Mouse (Mus musculus): ENCODE data around the gene Bace1.
"Not testable (repeated sequence)": the region's sequence is repeated elsewhere in the genome, so short reads cannot be mapped to it uniquely, and the experiment has no call there.

Gene Bace1

GRCm38 (mm10) chr9:45833461-45833860, 4.9 kb upstream of the Bace1 start:
- no peak for DNase-seq (ENCODE audit: low read depth, low spot score)

GRCm38 (mm10) chr9:45838069-45838433, 329 bp upstream of the Bace1 start:
- no peak for DNase-seq (ENCODE audit: low read depth, low spot score)

DNA sequence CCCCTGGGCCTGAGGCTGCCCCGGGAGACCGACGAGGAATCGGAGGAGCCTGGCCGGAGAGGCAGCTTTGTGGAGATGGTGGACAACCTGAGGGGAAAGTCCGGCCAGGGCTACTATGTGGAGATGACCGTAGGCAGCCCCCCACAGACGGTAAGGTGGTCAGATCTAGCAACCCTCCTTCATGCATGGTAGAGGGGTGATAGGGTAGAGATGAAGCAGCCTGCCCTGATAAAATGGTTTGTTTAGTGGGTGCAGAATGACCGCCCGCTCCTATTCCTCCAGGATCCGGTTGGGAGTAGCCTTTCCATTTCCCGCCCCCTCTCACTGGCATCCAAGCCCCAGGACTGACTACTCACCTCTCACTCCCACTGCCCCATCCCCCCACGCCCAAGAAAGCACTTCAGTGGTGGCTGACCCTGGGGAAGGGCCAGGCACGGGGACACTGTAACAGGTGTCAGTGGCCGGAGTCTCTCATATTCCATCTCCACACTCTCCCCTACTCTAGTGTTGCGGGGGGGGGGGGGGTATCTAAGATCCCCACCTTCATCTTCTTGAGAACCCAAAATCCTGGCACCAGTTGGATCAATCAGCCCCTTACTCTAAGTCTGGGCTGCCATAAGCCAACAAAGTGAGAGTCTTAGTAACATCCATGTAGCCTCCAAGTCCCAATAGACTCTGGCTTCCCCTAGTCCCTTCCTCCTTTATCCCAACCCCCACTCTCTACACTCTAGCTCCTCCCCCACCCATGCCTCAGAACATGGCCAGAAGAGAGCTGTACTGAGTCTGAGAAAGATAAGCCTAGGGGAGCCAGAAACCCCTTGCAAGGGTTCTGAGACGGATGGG, 980 bp downstream of the Bace1 start:
- no peak for DNase-seq (ENCODE audit: low read depth, low spot score)

GRCm38 (mm10) chr9:45839982-45840300, 1.6 kb downstream of the Bace1 start:
- no peak for DNase-seq (ENCODE audit: low read depth, low spot score)

- no peak for DNase-seq (ENCODE audit: low read depth, low spot score)
Observed at GRCm38 (mm10) chr9:45840331-45840730, 2.0 kb downstream of the Bace1 start.

DNA sequence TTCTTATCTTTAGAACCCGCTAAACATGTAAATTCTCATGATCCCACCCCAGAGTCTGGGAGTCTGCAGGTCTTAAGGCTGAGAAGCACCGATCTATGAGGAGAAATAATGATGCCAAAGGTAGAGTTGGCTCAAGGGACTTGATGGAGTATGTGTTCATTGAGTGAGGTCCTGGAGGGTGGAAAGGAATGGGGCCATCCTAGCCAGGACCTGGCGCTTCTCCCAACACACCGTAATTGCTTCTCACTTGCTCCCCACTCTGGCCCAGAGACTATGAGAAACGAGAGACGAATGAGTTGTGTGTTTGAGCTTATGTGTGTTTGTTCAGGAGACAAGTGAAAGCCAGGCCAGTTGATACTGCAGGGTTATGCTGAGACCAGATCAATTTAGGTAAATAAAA, 3.1 kb downstream of the Bace1 start:
- no peak for DNase-seq (ENCODE audit: low read depth, low spot score)

GRCm38 (mm10) chr9:45843007-45843406, 4.6 kb downstream of the Bace1 start:
- no peak for DNase-seq (ENCODE audit: low read depth, low spot score)

DNA sequence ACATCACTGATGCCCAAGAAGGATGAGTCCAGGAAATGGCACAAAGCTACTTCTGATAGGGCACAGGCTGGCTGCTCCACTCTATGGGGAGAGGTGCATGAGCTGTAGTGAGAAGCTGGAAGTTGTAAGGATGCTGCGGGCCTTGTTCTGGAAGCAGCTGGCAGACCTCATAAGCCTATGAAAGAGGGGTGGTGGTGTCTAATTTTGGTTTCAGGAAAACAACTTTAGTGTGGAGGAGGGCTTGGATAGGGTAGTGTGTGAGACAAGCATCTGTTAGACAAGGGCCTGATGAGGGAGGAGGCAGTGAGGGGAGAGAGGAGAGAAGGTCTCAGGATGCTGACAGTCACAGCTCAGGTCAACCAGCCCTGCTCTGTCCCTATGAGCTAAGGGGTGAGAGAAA, 5.4 kb downstream of the Bace1 start:
- DNase-seq (ENCODE audit: low read depth, low spot score): no peak

DNA sequence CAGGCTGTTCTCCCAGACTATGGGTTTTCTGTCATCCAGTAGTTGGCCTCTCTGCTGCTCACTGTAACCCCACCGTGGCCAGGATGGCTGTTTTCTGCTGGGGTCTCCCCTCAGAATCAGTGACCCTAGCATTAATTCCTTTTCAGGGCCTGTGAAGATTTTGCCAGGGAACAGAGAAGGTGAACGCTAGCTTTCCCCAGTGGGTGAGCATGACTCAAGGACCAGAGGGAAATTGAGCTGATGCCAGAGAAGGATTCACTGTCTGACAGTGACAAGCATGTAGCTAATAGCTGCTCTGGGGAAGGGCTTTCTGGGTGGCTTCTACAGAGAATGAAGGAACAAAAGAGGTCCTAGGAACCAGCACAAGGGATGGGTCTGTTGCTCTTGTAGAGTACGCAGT, 7.2 kb downstream of the Bace1 start:
- DNase-seq (ENCODE audit: low read depth, low spot score): no peak

GRCm38 (mm10) chr9:45846176-45846575, 7.8 kb downstream of the Bace1 start:
- not testable (repeated sequence) for DNase-seq (ENCODE audit: low read depth, low spot score)

- DNase-seq (ENCODE audit: low read depth, low spot score): no peak
Observed at GRCm38 (mm10) chr9:45846891-45847460, 8.6 kb downstream of the Bace1 start.

- DNase-seq (ENCODE audit: low read depth, low spot score): no peak
Observed at GRCm38 (mm10) chr9:45849528-45850408, 11.4 kb downstream of the Bace1 start.

GRCm38 (mm10) chr9:45850528-45851155, 12.3 kb downstream of the Bace1 start:
- DNase-seq (ENCODE audit: low read depth, low spot score): no peak

DNA sequence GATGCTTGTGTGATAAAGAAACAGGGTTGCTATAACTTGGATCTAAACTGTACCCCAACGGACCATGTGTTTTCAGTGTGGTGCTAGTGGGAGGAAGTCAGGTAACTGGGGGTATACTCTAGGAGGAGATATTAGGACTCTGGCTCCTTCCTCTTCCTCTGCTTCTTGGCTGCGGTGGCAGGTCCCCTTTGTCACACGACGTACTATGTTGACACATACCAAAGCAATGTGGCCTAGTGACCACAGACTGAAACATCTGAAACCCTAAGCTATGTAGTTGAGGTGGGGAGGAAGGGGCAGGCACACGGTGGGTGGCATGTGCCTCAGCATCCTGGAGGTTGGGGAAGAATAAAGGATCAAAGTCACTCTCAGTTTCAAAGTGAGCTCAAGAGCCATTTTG, 12.9 kb downstream of the Bace1 start:
- DNase-seq (ENCODE audit: low read depth, low spot score): no peak

DNA sequence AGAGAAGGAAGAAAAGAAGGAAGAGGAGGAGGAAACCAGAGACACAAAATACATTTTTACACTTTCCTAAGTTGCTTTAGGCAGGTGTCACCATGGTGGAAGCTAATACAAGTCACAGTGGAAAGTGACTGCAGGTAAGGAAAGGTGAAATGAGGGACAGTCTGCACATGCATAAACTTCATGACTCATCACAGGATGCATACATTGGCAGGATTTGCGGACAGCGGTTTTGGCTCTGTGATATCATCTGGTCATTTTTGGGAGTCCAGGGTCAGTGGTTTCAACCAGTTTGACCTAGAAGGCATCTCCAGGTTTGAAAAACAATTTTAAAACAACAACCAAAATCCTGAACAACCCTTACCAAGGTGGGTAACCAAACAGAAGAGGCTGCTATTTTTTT, 13.4 kb downstream of the Bace1 start:
- no peak for DNase-seq (ENCODE audit: low read depth, low spot score)

DNA sequence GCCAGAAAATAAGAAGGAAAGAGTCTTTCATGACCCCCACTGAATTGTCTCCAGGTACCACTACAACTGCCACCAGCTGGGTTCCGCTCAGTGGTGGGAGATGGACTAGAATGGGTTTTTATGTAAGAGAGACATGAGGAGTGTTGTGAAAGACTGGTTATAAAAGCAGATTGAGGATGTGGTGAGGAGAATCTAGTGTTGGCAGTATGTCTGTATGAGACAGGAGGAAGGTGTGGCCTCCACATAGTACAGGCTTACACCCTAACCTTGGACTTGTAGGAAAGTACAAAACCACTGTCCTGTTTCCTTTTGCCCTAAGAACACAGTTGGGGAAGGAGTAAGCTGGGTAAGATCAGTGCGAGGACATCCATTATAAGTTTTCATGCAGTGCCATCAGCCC, 15.3 kb downstream of the Bace1 start:
- no peak for DNase-seq (ENCODE audit: low read depth, low spot score)

GRCm38 (mm10) chr9:45854136-45854535, 15.8 kb downstream of the Bace1 start:
- no peak for DNase-seq (ENCODE audit: low read depth, low spot score)

GRCm38 (mm10) chr9:45859364-45859763, 21.0 kb downstream of the Bace1 start:
- no peak for DNase-seq (ENCODE audit: low read depth, low spot score)

DNA sequence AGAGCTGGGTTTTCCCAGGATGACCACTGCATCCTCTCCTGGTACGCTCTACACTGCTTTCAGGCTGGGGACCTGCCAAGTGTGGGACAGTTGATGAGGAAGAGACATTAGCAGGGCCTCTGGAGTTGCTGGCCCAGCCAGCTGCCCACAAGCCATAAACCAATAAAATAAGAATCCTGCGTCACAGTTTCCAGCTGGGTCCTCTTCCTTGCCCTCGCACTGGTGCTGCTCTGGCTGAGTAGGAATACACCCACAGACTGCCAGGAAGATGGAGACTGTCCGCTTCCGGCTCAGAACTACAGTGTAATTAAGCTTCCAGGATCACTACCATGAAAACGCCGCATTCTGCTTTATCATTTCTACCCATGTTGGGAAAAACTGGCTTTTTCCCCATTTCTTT, 23.4 kb downstream of the Bace1 start:
- DNase-seq (ENCODE audit: low read depth, low spot score): no peak

DNA sequence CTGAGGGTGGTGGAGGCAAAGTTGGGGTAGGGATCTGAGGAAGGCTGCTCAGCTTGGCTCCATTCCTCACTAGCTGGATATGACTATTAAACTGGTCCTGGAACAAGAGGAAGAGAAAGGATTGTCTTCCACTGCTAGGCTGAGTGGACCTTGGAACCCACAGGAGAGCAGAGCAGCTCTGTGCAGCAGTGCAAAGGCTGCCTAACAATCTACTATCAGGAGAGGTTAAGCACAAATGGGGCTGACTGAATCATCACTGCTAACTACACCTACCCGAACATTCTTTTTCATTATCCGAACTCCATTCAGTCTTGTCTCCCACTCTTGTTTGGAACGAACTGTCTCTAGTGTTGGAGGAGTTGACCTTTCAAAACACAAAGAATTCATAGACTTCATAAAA, 30.8 kb downstream of the Bace1 start:
- no peak for DNase-seq (ENCODE audit: low read depth, low spot score)

DNA sequence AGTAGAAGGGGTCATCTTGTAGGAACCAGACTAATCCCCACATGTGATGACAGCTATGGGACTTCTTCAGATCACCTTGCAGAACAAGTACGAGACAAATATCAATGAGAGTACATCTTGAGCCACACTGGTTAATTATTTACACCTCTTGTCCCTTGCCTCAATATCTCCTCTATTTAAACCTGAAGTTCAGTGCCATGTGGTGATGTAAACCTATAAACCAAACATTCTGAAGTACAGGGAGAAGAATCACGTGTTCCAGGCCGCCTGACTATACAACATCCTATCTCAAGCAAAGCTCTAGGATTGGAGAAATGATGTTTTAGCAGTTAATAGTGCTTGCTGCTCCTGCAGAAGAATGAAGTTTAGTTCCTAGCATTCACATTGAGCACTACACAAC, 31.9 kb downstream of the Bace1 start:
- DNase-seq (ENCODE audit: low read depth, low spot score): no peak

- DNase-seq (ENCODE audit: low read depth, low spot score): no peak
Observed at GRCm38 (mm10) chr9:45877928-45878327, 39.5 kb downstream of the Bace1 start.
